In genomic region chr7:27326101-27326880, GRCm38 (mm10) we compare ENCODE assay signal across 9 mouse cellular contexts. TPM values are rescaled to one million over a fixed set of nuclear protein-coding genes. Genes with fewer than 3 reads are reported as not detected.
A peak's percentile ranks its signal among the peaks of the same experiment; 100 is the strongest.
DNase-seq lines count a peak whose midpoint lies in the region; TF ChIP-seq lines count a peak whose summit lies in the region.
"Had no signal": no experiment of that assay in that cellular context is flagged by ENCODE, and none has a peak within 500 bp of the region (broad histone marks: within the 10 kb centered on the region; RNA-seq: fewer than 3 reads in every experiment).

No protein-coding gene starts in this region.

- 0 out of 2 replicates have a peak, but pooled peaks cover 2% of the 10 kb centered on the region for H3K27me3 ChIP-seq in heart, adult 2 months (ENCODE audit: control insufficient read depth, insufficient read depth, low read length)
- no peaks in the 10 kb centered on the region for H3K27me3 ChIP-seq in kidney, adult 2 months (replicated peaks; ENCODE audit: control insufficient read depth, insufficient read depth, low read length)

- no peaks in the 10 kb centered on the region for H3K79me2 ChIP-seq in heart, adult 2 months (replicated peaks; ENCODE audit: control insufficient read depth, insufficient read depth, low read length)

- TF ChIP-seq CTCF in heart, adult 2 months (IDR thresholded peaks at IDR 0.05), result no peak
- TF ChIP-seq CTCF in kidney, adult 2 months (conservative IDR thresholded peaks at IDR 0.05; ENCODE audit: insufficient read depth, insufficient read length, low read depth, low read length), result no peak

- no peak overlapping the region for H3K9ac ChIP-seq in heart, adult 2 months (ENCODE audit: low read depth, low read length)
- H3K9ac ChIP-seq: liver, embryonic 15.5 days had no signal

- no peak overlapping the region for H3K4me3 ChIP-seq in heart, adult 2 months
- no peak overlapping the region for H3K4me3 ChIP-seq in kidney, adult 2 months (ENCODE audit: insufficient read depth, low read depth, low read length)

- TF ChIP-seq POLR2A in heart, adult 2 months (IDR thresholded peaks at IDR 0.05; ENCODE audit: insufficient read depth, low read depth, low read length), result no peak
- no peak for TF ChIP-seq POLR2A in kidney, adult 2 months (IDR thresholded peaks at IDR 0.05; ENCODE audit: low read depth, low read length)

- H3K36me3 ChIP-seq in heart, adult 2 months (ENCODE audit: control insufficient read depth, insufficient read depth, low read length), result peaks cover 7% of the 10 kb centered on the region
- no peaks in the 10 kb centered on the region for H3K36me3 ChIP-seq in kidney, adult 2 months (ENCODE audit: control insufficient read depth, insufficient read depth, low read length)
- H3K36me3 ChIP-seq: liver, embryonic 15.5 days had no signal

- WGBS in heart, adult 2 months, result 70% methylated on average over 34 of the region's 34 CpGs
- WGBS in kidney, adult 2 months, result 66% methylated on average over 34 of the region's 34 CpGs

- H3K27ac ChIP-seq in heart, adult 2 months, result peak overlapping the region; percentile 67
- no peak overlapping the region for H3K27ac ChIP-seq in kidney, adult 2 months (ENCODE audit: insufficient read depth, low read depth, low read length)
- H3K27ac ChIP-seq: liver, embryonic 15.5 days had no signal

- DNase-seq in urinary bladder, postnatal 14 days (ENCODE audit: low spot score), result peak; percentile 69
- no peak for DNase-seq in urinary bladder, postnatal 10 days (ENCODE audit: low spot score)
- peak; percentile 61 to 74 for DNase-seq in heart, adult 2 months
- DNase-seq in kidney, adult 2 months, result peak; percentile 73
- peak; percentile 69 for DNase-seq in lung, postnatal 10 days
- no peak for DNase-seq in Muller cell, postnatal 12 days (ENCODE audit: inconsistent ontology term)
- DNase-seq in left cerebral cortex, adult 8-10 months (ENCODE audit: low spot score in 2 of 2), result no peak
- DNase-seq in layer of hippocampus, postnatal 14 days (ENCODE audit: low spot score in 2 of 2), result no peak

- peaks cover 23% of the 10 kb centered on the region for H3K4me1 ChIP-seq in heart, adult 2 months (ENCODE audit: control insufficient read depth, insufficient read depth, low read length)
- H3K4me1 ChIP-seq in kidney, adult 2 months (ENCODE audit: control insufficient read depth, insufficient read depth, low read length), result no peaks in the 10 kb centered on the region

- TF ChIP-seq EP300 in heart, adult 2 months (IDR thresholded peaks at IDR 0.05; ENCODE audit: insufficient read depth, low read depth, low read length), result no peak

- intact Hi-C loops in heart, adult 2 months (cut with DNase I), result loop anchor here (5.0 kb wide), 1 partner anchor 164 kb away; no protein-coding TSS in a partner anchor

RNA-seq across cellular contexts. Expression of gene Ltbp4, which starts 11.2 kb away (rescaled TPM):
- 100 to 1,000 TPM; 187 to 221 TPM for total RNA-seq in heart, adult 2 months (2021)
- polyA plus RNA-seq in heart, adult 2 months (2012; rRNA removed), result 349 and 374 TPM in 2 replicates
- 76.9 and 84.7 TPM in 2 replicates for polyA plus RNA-seq in kidney, adult 2 months (2012; rRNA removed)
- total RNA-seq in left cerebral cortex, adult 8-10 months (2022), result 10 to 100 TPM; 41.9 to 51.1 (median 44.6) TPM
- total RNA-seq in layer of hippocampus, postnatal 14 days (2021), result 10 to 100 TPM; 55.0 to 55.3 TPM

RNA-seq across cellular contexts. Expression of gene Shkbp1, which starts 29.5 kb away (rescaled TPM):
- total RNA-seq in heart, adult 2 months (2021), result 1 to 10 TPM; 4.6 to 7.1 TPM
- polyA plus RNA-seq in heart, adult 2 months (2012; rRNA removed), result 17.3 and 20.2 TPM in 2 replicates
- polyA plus RNA-seq in kidney, adult 2 months (2012; rRNA removed), result 39.2 and 45.5 TPM in 2 replicates
- total RNA-seq in left cerebral cortex, adult 8-10 months (2022), result 10 to 100 TPM; 20.7 to 25.9 (median 23.1) TPM
- total RNA-seq in layer of hippocampus, postnatal 14 days (2021), result 10 to 100 TPM; 24.7 to 26.2 TPM

RNA-seq across cellular contexts. Expression of gene Gm20479, which starts 30.9 kb away (rescaled TPM):
- under 1 TPM in 1 of 2 experiments, not detected in 1; 0.52 TPM for total RNA-seq in heart, adult 2 months (2021)
- polyA plus RNA-seq in heart, adult 2 months (2012; rRNA removed), result not detected in 2 replicates
- 0.39 TPM in 1 of 2 replicates, not detected in the other for polyA plus RNA-seq in kidney, adult 2 months (2012; rRNA removed)
- total RNA-seq in left cerebral cortex, adult 8-10 months (2022), result not detected
- not detected for total RNA-seq in layer of hippocampus, postnatal 14 days (2021)

Comparison
In these comparisons a context has a peak if more than half of its experiments do, and no peak if none do; other contexts are left out.
1. DNase-seq: peak in urinary bladder, postnatal 14 days (single experiment), heart, adult 2 months (2 of 2), kidney, adult 2 months (single experiment) and lung, postnatal 10 days (single experiment); none in urinary bladder, postnatal 10 days (single experiment), Muller cell, postnatal 12 days (single experiment), left cerebral cortex, adult 8-10 months (0 of 2) and layer of hippocampus, postnatal 14 days (0 of 2).